Mouse (Mus musculus): Measurements from ENCODE around the gene Pigp.

DNA sequence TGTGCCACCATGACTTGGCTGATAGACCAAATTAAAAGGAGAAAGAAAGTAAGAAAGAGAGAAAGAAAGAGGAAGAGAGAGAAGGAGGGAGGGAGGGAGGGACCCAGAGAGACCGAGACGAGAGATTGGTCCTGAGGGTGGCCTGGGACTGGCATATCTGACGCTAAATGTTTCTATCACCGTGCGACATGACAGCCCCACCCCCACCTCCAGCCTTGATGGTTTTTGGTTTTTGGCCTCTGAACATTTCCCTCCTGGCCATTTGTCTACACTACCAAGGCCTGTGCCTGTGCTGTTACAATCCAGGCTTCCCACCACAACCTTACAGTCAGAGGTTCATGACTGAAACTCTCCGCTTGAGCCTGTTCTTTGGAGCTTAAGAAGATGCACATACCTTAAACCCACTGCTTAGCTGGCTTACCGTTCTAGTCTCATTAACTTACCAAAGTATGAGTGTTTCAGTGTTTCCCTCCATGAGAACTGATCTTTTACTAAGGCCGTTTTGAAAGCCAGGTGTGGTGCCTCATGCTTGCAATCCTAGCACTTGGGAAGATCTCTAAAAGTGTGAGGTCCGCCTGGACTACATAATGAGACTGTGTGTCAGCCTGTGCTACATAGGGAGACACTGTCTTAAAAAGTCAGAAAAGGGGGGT lies 40.3 kb downstream of the Pigp start:
- no peak for TF ChIP-seq MYC (IDR thresholded peaks at IDR 0.05; ENCODE audit: low read depth, low read length)
- TF ChIP-seq E2F4 (IDR thresholded peaks at IDR 0.05; ENCODE audit: insufficient replicate concordance, low read depth, low read length): no peak
- TF ChIP-seq SMC3 (IDR thresholded peaks at IDR 0.05; ENCODE audit: low read depth, low read length): no peak

Data from CH12.LX (cell line).